Mouse (Mus musculus): Measurements from ENCODE around the gene Cd9. TPM values are rescaled to one million over a fixed set of nuclear protein-coding genes. Genes with fewer than 3 reads are reported as not detected.

Gene Cd9
- 298 TPM for polyA plus RNA-seq (2021)

DNA sequence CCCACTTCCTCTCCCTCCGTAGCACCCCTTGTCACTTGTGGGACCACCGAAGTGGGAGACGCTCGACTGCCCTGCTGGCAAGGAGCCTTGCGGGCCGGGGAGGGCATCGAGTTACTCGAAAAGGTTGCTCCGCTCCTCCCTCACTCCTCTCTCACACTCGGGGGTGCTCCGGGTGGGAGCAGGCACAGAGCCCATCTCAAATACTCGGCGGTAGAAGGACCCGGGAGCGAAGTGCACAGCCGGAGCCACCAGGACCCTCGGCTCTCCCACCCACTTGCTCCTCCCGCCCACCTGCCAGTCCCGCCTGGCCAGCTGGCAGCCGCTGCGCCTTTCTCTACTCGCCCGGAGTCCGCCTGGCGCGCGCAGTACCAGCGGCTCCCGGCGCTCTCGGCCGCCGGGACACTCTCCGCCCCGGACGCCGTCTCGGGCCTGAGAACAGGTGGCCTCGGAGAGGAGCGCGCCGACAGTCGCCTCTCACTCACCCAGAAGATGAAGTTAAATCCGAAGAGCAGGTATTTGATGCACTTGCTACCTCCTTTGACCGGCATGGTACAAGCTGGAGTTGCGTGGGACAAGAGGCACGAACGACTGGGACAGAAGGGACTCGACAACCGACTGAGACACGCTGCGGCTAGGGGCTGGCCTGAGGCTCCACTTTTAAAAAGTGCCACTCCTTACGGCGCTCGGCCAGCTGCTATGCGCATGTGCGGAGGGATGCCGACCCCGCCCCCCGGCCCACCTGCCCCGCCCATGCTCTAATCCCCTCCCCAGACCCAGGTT lies at the start of gene Cd9:
TSS of gene Cd9 (minus strand) at position 700 of the 780 bp plus-strand sequence.
- in situ Hi-C loops (cut with MboI; ENCODE audit: low pct_unique_long_range_greater_than_20kb), result no loop called here
- H3K27me3 ChIP-seq, result no peaks in the 10 kb centered on the region
- DNase-seq (ENCODE audit: low read depth, low spot score), result no peak
- ChIA-PET CTCF (interaction anchor here (1.3 to 1.8 kb wide), 2 partner anchors 12 to 105 kb away, joined by 3 to 4 read pairs; no protein-coding TSS in a partner anchor), POLR2A (interaction anchor here (0.6 to 2.3 kb wide), 8 partner anchors 9 to 1834 kb away, joined by 3 to 10 read pairs (median 4); no protein-coding TSS in a partner anchor)
- peak; percentile 55 for ATAC-seq
- no peak for TF ChIP-seq CTCF (IDR thresholded peaks at IDR 0.05)

GRCm38 (mm10) chr6:125541296-125541695 lies 46.7 kb upstream of the Cd9 start:
- ATAC-seq (no peak), DNase-seq (ENCODE audit: low read depth, low spot score) (no peak)
- in situ Hi-C loops (cut with MboI; ENCODE audit: low pct_unique_long_range_greater_than_20kb), result no loop called here
- CTCF ChIA-PET, result interaction anchor here (1.2 kb wide), 1 partner anchor 11 kb away, joined by 4 read pairs; no protein-coding TSS in a partner anchor
- POLR2A ChIA-PET, result no interaction called here
- no peak for TF ChIP-seq CTCF (IDR thresholded peaks at IDR 0.05)
- no peaks in the 10 kb centered on the region for H3K27me3 ChIP-seq

DNA sequence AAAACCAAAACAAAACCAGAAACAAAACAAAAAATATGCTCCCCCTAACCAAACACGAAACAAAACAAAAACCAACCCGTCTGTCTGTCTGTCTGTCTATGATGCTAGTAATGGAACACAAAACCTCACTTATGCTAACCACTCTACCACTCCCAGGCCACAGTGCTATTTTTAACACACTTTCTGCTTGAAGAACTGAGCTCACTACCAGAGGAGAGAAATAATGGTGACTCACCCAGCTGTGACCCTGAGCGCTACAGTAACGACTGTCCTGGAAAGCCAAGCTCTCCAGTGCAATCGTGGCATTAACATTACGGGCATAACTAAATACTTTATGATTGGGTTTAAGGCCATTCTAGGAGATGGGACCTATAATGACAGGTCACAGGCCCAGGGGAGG lies 46.2 kb upstream of the Cd9 start:
- in situ Hi-C loops (cut with MboI; ENCODE audit: low pct_unique_long_range_greater_than_20kb), result no loop called here
- no peak for ATAC-seq
- TF ChIP-seq CTCF (IDR thresholded peaks at IDR 0.05), result no peak
- CTCF ChIA-PET, result interaction anchor here (1.2 kb wide), 1 partner anchor 10 kb away, joined by 4 read pairs; no protein-coding TSS in a partner anchor
- peak; percentile 12 for DNase-seq (ENCODE audit: low read depth, low spot score)
- H3K27me3 ChIP-seq, result no peaks in the 10 kb centered on the region
- POLR2A ChIA-PET, result no interaction called here

GRCm38 (mm10) chr6:125540199-125540598 lies 45.6 kb upstream of the Cd9 start:
- H3K27me3 ChIP-seq, result no peaks in the 10 kb centered on the region
- no peak for TF ChIP-seq CTCF (IDR thresholded peaks at IDR 0.05)
- CTCF ChIA-PET, result interaction anchor here (1.2 kb wide), 1 partner anchor 10 kb away, joined by 4 read pairs; no protein-coding TSS in a partner anchor
- in situ Hi-C loops (cut with MboI; ENCODE audit: low pct_unique_long_range_greater_than_20kb), result no loop called here
- DNase-seq (ENCODE audit: low read depth, low spot score), result no peak
- no peak for ATAC-seq
- POLR2A ChIA-PET, result no interaction called here

GRCm38 (mm10) chr6:125539423-125539822 lies 44.8 kb upstream of the Cd9 start:
- no peak for TF ChIP-seq CTCF (IDR thresholded peaks at IDR 0.05)
- in situ Hi-C loops (cut with MboI; ENCODE audit: low pct_unique_long_range_greater_than_20kb), result no loop called here
- no peak for ATAC-seq
- CTCF ChIA-PET, result no interaction called here
- DNase-seq (ENCODE audit: low read depth, low spot score), result no peak
- H3K27me3 ChIP-seq, result no peaks in the 10 kb centered on the region
- POLR2A ChIA-PET, result no interaction called here

GRCm38 (mm10) chr6:125538469-125538868 lies 43.9 kb upstream of the Cd9 start:
- H3K27me3 ChIP-seq, result no peaks in the 10 kb centered on the region
- ChIA-PET CTCF (interaction anchor here (0.9 kb wide), 1 partner anchor 9 kb away, joined by 3 read pairs; no protein-coding TSS in a partner anchor), POLR2A (no interaction called here)
- in situ Hi-C loops (cut with MboI; ENCODE audit: low pct_unique_long_range_greater_than_20kb), result no loop called here
- DNase-seq (ENCODE audit: low read depth, low spot score), result no peak
- no peak for TF ChIP-seq CTCF (IDR thresholded peaks at IDR 0.05)
- ATAC-seq, result no peak

GRCm38 (mm10) chr6:125534990-125535389 lies 40.4 kb upstream of the Cd9 start:
- no peak for TF ChIP-seq CTCF (IDR thresholded peaks at IDR 0.05)

DNA sequence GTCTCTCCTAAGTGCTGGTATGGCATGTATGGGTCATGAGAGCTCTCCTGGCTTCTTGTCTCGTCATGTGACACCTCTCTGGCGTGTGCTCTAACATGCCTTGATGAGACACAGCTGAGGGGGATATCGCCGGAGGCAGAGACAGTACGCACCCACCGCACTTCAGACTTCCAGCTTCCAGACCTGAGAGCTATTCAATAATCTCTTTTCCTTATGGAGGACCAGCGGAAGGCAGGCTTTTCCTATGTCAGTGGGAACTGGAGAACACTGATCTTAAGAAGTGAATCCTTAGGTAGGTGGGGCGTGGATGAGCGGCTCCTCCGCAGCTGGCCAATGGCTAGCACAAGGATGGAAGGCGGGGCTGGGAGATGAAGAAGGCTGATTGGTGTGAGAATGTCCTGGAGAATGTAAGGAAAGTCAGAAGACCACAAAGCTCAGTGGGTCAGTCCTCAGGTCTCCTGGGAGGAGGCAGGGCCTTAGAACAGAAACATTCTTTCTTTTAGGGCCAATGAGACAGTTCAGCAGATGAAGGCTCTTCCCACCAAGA lies 38.6 kb upstream of the Cd9 start:
- no peaks in the 10 kb centered on the region for H3K27me3 ChIP-seq
- ChIA-PET POLR2A (interaction anchor here (0.5 kb wide), 1 partner anchor 32 kb away, joined by 3 read pairs; no protein-coding TSS in a partner anchor), CTCF (interaction anchor here (1.0 kb wide), 1 partner anchor 18 kb away, joined by 4 read pairs; no protein-coding TSS in a partner anchor)
- in situ Hi-C loops (cut with MboI; ENCODE audit: low pct_unique_long_range_greater_than_20kb), result no loop called here
- no peak for ATAC-seq
- DNase-seq (ENCODE audit: low read depth, low spot score), result no peak
- no peak for TF ChIP-seq CTCF (IDR thresholded peaks at IDR 0.05)

More at GRCm38 (mm10) chr6:125534990-125535389, 40.4 kb upstream of the Cd9 start:
- POLR2A ChIA-PET, result no interaction called here
- DNase-seq (ENCODE audit: low read depth, low spot score), result no peak
- H3K27me3 ChIP-seq, result no peaks in the 10 kb centered on the region
- ATAC-seq, result no peak
- in situ Hi-C loops (cut with MboI; ENCODE audit: low pct_unique_long_range_greater_than_20kb), result no loop called here
- CTCF ChIA-PET, result no interaction called here

DNA sequence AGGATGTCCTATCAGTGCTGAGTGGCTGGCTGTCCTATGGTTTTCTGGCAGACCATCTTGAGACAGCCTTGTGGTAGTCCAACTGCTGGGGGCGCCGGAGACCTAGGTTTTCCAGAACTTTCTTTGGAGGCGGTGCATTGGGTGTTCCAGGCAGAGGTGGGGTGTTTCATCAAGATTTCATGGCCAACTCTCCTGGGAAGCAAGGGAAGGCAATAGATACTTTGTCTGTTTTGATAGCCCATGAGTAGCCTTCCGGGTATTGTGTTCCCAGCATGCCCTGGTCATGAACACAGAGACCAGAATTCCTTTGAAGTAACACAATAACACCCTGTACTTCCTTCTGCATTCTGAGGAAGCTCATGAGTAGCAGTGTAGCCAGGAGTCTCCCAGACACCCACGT lies 34.9 kb upstream of the Cd9 start:
- DNase-seq (ENCODE audit: low read depth, low spot score) (no peak), ATAC-seq (no peak)
- H3K27me3 ChIP-seq, result no peaks in the 10 kb centered on the region
- in situ Hi-C loops (cut with MboI; ENCODE audit: low pct_unique_long_range_greater_than_20kb), result no loop called here
- CTCF ChIA-PET, result interaction anchor here (0.7 kb wide), 1 partner anchor 9 kb away, joined by 3 read pairs; no protein-coding TSS in a partner anchor
- no peak for TF ChIP-seq CTCF (IDR thresholded peaks at IDR 0.05)
- POLR2A ChIA-PET, result no interaction called here

GRCm38 (mm10) chr6:125528614-125529200 lies 34.1 kb upstream of the Cd9 start:
- no peaks in the 10 kb centered on the region for H3K27me3 ChIP-seq
- ATAC-seq (no peak), DNase-seq (ENCODE audit: low read depth, low spot score) (no peak)
- in situ Hi-C loops (cut with MboI; ENCODE audit: low pct_unique_long_range_greater_than_20kb), result no loop called here
- no peak for TF ChIP-seq CTCF (IDR thresholded peaks at IDR 0.05)
- CTCF ChIA-PET, result no interaction called here
- POLR2A ChIA-PET, result no interaction called here

DNA sequence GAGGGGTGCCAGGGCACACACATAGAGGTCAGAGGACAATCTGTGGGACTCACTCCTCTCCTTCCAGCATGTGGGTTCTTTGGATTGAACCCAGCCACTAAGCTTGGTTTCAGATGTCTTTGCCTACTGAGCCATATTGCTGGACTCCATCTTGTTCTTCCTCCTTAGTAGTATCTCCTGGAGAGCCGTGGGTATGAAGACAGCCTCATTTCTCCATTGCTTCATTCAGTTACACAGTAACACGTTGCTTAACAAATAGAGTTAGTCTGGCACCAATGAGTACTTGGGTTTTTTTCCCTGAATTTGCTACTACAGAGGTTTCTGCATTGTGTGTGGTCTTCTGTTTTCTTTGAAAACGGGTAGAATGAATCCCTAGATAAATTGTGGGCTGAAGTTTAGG lies 31.5 kb upstream of the Cd9 start:
- no peak for TF ChIP-seq CTCF (IDR thresholded peaks at IDR 0.05)
- ChIA-PET CTCF (no interaction called here), POLR2A (no interaction called here)
- in situ Hi-C loops (cut with MboI; ENCODE audit: low pct_unique_long_range_greater_than_20kb), result no loop called here
- H3K27me3 ChIP-seq, result no peaks in the 10 kb centered on the region
- DNase-seq (ENCODE audit: low read depth, low spot score) (no peak), ATAC-seq (no peak)

Measured in Patski (cell line).